Mouse (Mus musculus): ENCODE results near the gene Polr2i. TPM values are rescaled to one million over a fixed set of nuclear protein-coding genes. Genes with fewer than 3 reads are reported as not detected.
A peak's percentile ranks its signal among the peaks of the same experiment; 100 is the strongest.
"Not testable (repeated sequence)": the region's sequence is repeated elsewhere in the genome, so short reads cannot be mapped to it uniquely, and the experiment has no call there.

The Polr2i gene
- 100 and 106 TPM in 2 replicates for polyA plus RNA-seq (2012; rRNA removed)

- under 1% methylated on average over 67 of the region's 67 CpGs for WGBS
- peak; percentile 96 for DNase-seq (ENCODE audit: low read depth, low spot score)
These were observed at the start of gene Polr2i, which contains the start of gene Tbcb for GRCm38 (mm10) chr7:30231669-30232454. TSS of gene Polr2i (plus strand) at chr7:30231948. TSS of gene Tbcb (minus strand) at chr7:30232272.

DNA sequence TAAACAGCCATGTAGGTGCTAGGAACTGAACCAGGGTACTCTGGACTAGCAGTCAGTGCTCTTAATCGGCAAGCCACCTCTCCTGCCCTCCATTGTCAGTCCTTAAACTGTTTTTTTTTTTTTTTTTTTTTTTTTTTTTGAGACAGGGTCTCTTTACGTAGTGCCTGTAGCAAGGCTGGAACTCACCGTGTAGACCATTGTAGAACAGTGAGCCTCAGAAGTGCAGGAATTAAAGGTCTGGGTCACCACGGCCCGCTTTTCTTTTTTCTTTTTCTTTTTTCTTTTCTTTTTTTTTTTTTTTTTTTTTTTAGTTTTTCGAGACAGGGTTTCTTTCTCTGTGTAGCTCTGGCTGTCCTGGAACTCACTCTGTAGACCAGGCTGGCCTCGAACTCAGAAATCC lies 48.6 kb upstream of the Polr2i start:
- DNase-seq (ENCODE audit: low read depth, low spot score): not testable (repeated sequence)
- WGBS: 66% methylated on average over 7 of the region's 7 CpGs

- under 1% methylated on average over 11 of the region's 11 CpGs for WGBS
- DNase-seq (ENCODE audit: low read depth, low spot score): peak; percentile 98
These were observed 47.9 kb upstream of the Polr2i start, which contains the start of gene Cox7a1 for GRCm38 (mm10) chr7:30183879-30184289. TSS of gene Cox7a1 (plus strand) at chr7:30184144.

- no peak for DNase-seq (ENCODE audit: low read depth, low spot score)
- 77% methylated on average over 13 of the region's 13 CpGs for WGBS
These were observed 47.0 kb upstream of the Polr2i start for GRCm38 (mm10) chr7:30184641-30185348.

- WGBS: 72% methylated on average over 12 of the region's 12 CpGs
- DNase-seq (ENCODE audit: low read depth, low spot score): no peak
These were observed 43.2 kb upstream of the Polr2i start for GRCm38 (mm10) chr7:30188344-30189115.

DNA sequence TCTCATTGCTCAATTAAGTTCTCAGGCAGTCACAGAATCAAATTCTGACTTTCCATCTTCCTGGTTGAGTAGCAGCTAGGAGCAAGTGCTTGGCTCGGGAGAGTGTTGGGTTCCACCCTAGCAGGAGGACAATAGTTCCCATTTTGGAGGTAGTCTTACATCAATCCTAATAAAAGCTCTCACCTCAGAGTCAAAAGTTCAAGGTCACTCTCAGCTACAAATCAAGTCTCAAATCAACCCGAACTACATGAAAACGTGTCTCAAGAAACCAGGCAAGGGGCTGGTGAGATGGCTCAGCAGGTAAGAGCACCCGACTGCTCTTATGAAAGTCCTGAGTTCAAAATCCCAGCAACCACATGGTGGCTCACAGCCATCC lies 42.6 kb upstream of the Polr2i start:
- 77% methylated on average over 4 of the region's 4 CpGs for WGBS
- no peak for DNase-seq (ENCODE audit: low read depth, low spot score)

DNA sequence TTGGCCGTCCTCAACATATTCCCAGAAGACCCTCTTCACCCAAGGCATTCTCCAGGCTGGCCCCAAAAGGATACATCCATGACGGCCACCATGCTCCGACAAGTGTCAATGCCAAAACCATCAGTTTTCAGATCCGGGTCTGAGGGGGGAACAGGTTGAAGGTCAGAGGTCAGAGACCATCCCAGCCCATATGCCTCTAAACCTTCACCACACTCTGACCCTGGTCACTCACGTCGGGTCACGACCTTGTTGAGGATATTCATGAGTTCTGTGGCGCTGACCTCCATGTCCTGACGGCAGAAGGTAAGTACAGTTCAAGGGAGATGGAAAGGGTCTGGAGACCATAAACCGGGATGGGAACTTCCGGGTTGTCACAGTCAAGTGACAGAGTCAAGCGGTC lies 39.7 kb upstream of the Polr2i start:
- DNase-seq (ENCODE audit: low read depth, low spot score): no peak
- WGBS: 91% methylated on average over 12 of the region's 12 CpGs

DNA sequence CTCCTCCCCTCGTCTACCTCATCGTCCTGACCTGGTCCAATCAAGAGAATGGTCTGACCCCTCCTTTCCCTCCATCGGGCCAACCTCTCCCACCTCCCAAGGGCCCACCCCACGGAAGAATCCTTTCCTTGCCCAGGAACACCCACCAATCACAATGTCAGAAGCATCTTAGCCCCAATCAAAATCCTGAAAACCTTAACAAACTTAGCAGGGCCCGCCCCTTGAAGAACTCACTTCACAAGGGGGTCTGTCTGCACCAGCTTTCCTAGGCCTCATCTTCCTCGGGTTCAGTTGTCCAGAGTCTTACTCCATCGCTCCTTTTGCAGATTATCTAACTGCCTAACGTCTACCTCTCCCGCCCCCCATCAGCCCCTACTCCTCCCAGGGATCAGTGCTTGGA lies 38.7 kb upstream of the Polr2i start:
- no peak for DNase-seq (ENCODE audit: low read depth, low spot score)
- WGBS: 61% methylated on average over 9 of the region's 9 CpGs

- no peak for DNase-seq (ENCODE audit: low read depth, low spot score)
- WGBS: 3% methylated on average over 26 of the region's 26 CpGs
These were observed 38.1 kb upstream of the Polr2i start for GRCm38 (mm10) chr7:30193581-30194100.

DNA sequence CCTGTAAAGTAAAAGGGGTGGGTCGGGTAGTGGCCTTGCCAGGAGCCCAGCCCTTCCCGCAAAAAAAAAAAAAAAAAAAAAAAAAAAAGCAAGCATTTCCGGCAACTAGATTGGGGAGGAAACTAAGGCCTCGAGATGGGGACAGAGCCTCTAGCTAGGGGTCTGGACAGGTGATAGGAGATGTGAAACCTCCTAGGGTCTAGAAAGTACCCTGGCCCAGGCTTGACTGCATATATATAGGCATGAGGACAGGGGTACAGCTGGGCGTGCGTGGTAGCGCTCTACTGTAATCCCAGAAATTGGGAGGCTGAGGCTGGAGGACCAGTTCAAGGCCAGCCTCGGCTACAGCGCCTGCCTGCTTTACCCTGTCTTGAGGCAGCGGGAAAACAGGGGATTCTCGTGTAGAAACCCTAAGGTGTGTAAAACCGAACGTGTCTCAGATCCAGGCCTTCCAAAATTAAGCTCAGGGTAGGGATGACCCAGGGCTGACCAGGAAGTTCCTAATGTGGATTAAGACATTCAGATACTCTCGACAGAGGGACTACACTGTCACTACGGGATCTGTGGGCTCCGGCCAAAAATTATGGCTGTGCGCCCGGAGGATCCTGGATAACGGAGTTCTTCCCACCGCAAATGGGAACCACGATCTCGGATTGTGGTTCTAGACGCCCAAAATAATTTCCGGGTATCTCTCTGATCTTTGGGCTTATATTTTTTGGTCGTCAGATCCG lies 37.5 kb upstream of the Polr2i start:
- DNase-seq (ENCODE audit: low read depth, low spot score): no peak
- 1% methylated on average over 26 of the region's 26 CpGs for WGBS

DNA sequence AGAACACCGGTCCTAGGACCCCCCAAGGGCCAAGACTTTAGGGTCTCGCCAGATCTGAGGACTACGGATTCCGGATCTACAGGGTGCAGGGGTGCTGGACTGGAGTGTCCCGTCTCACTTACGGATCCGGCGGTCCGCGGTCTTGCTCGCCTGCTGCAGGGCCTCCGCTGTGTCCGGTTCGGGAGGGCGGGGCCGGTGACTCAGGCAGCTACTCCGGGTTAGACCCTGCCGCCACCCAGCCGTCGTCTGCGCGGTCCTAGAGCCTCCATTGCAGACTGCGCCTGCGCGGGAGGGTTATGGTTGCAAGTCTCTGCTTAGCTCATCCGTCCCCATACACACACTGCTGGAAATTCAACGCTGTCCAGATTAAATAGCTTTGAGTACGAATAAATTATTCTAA lies 36.9 kb upstream of the Polr2i start:
- peak; percentile 93 for DNase-seq (ENCODE audit: low read depth, low spot score)

DNA sequence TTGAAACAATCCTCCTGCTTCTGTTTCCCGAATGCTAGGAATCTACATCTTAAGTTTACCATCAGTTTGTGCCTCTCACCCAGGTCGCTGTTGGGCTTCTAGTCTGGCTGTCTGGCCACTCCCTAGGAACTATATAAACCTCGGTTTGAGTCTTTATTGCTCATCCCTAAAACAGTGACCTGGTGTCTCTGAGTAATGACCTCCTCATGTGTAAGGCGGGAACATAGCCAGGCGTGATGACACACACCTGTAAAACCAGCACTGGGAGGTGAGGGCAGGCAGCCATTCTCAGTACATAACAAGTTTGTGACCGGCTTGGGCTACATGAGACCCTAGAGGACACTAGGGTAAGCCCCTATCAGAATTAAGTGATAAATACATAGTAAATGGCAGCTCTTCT lies 36.3 kb upstream of the Polr2i start:
- no peak for DNase-seq (ENCODE audit: low read depth, low spot score)
- WGBS: 24% methylated on average over 6 of the region's 6 CpGs

More for the DNA sequence above, 36.9 kb upstream of the Polr2i start:
- WGBS: under 1% methylated on average over 28 of the region's 28 CpGs

GRCm38 (mm10) chr7:30196171-30196570 lies 35.6 kb upstream of the Polr2i start:
- 39% methylated on average over 6 of the region's 6 CpGs for WGBS
- DNase-seq (ENCODE audit: low read depth, low spot score): no peak

DNA sequence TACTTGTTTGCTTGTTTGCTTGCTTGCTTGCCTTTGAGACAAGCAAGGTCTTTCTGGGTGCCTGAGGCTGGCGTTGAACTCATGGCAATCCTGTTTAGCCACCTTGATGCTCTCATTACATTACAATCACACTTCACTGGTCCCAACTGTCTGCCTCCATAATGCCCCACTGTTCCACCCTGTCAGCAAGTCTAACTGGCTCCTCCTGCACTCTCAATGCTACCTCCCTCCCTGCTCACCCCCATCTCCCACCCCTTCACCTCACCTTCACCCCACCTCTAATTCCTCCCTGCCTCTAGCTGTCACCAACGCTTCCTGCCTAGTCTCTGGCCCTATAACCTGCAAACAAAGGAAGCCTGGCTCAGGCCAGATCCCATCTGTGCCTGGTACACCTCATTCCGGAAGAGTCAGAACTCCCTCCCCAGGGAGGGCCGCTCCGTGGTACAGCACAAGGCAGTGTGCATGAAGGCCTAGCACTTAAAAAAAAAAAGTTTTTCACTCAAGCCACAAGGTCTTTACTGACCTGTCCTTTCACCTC lies 34.1 kb upstream of the Polr2i start:
- no peak for DNase-seq (ENCODE audit: low read depth, low spot score)
- WGBS: 70% methylated on average over 5 of the region's 5 CpGs

GRCm38 (mm10) chr7:30198481-30198971 lies 33.2 kb upstream of the Polr2i start, which contains the start of gene Capns1:
TSS of gene Capns1 (minus strand) at chr7:30198811.
- 9% methylated on average over 8 of the region's 8 CpGs for WGBS

GRCm38 (mm10) chr7:30199498-30200139 lies 32.1 kb upstream of the Polr2i start:
- WGBS: 83% methylated on average over 18 of the region's 18 CpGs

More at GRCm38 (mm10) chr7:30198481-30198971, 33.2 kb upstream of the Polr2i start, which contains the start of gene Capns1:
- DNase-seq (ENCODE audit: low read depth, low spot score): no peak

GRCm38 (mm10) chr7:30200200-30200599 lies 31.5 kb upstream of the Polr2i start:
- 79% methylated on average over 5 of the region's 5 CpGs for WGBS
- DNase-seq (ENCODE audit: low read depth, low spot score): no peak

More at GRCm38 (mm10) chr7:30199498-30200139, 32.1 kb upstream of the Polr2i start:
- no peak for DNase-seq (ENCODE audit: low read depth, low spot score)

DNA sequence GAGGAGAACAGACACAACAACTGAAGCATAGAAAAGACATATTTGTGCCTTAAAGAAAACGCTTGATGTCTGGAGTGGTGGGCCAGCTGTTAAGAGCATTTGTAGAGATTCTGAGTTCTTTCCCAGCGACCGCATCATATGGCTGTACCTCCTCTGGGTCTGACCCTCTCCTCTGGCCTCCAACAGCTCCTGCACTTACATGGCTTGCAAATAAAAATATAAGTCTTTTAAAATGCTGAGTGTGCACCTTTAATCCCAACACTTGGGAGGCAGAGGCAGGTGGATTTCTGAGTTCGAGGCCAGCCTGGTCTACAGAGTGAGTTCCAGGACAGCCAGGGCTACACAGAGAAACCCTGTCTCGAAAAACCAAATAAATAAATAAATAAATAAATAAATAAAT lies 31.1 kb upstream of the Polr2i start:
- WGBS: 87% methylated on average over 5 of the region's 5 CpGs
- not testable (repeated sequence) for DNase-seq (ENCODE audit: low read depth, low spot score)
